Mouse (Mus musculus): ENCODE measurements around the gene Olfr1243. TPM values are rescaled to one million over a fixed set of nuclear protein-coding genes. Genes with fewer than 3 reads are reported as not detected.

Gene Olfr1243
- not detected for total RNA-seq (2023)

GRCm38 (mm10) chr2:89531387-89531786 lies at the start of gene Olfr1243:
Olfr1243 (minus strand) TSS chr2:89531487.

GRCm38 (mm10) chr2:89578347-89578746 lies 47.1 kb upstream of the Olfr1243 start, which contains the start of gene Olfr1245:
Olfr1245 (minus strand) TSS chr2:89578447.

GRCm38 (mm10) chr2:89498235-89498634 lies 33.1 kb downstream of the Olfr1243 start, which contains the start of gene Olfr1242:
Olfr1242 (minus strand) TSS chr2:89498335.

GRCm38 (mm10) chr2:89487026-89487425 lies 44.3 kb downstream of the Olfr1243 start, which contains the start of gene Olfr1241:
Olfr1241 (minus strand) TSS chr2:89487126.

Other genes starting within 250 kb of the Olfr1243 start
- gene Olfr1229, start 243.5 kb downstream of the Olfr1243 start, total RNA-seq (2023): not detected
- not detected for gene Olfr1230, start 234.2 kb downstream of the Olfr1243 start, total RNA-seq (2023)
- gene Olfr1231, start 224.4 kb downstream of the Olfr1243 start, total RNA-seq (2023): not detected
- not detected for gene Olfr1232, start 201.8 kb downstream of the Olfr1243 start, total RNA-seq (2023)
- gene Olfr1233, start 189.1 kb downstream of the Olfr1243 start, total RNA-seq (2023): not detected
- gene Olfr1234, start 166.6 kb downstream of the Olfr1243 start, total RNA-seq (2023): not detected
- not detected for gene Olfr1238, start 121.8 kb downstream of the Olfr1243 start, total RNA-seq (2023)
- gene Olfr1239, start 111.1 kb downstream of the Olfr1243 start, total RNA-seq (2023): not detected
- not detected for gene Olfr1240, start 88.5 kb downstream of the Olfr1243 start, total RNA-seq (2023)
- not detected for gene Olfr1241, start 44.4 kb downstream of the Olfr1243 start, total RNA-seq (2023)
- gene Olfr1242, start 33.2 kb downstream of the Olfr1243 start, total RNA-seq (2023): not detected
- not detected for gene Olfr1245, start 47.0 kb upstream of the Olfr1243 start, total RNA-seq (2023)
- gene Olfr1246, start 61.7 kb upstream of the Olfr1243 start, total RNA-seq (2023): not detected
- under 1 TPM; 0.18 to 0.20 TPM for gene Olfr1247, start 82.6 kb upstream of the Olfr1243 start, total RNA-seq (2023)
- gene Olfr1248, start 86.8 kb upstream of the Olfr1243 start, total RNA-seq (2023): not detected
- not detected for gene Olfr1249, start 103.5 kb upstream of the Olfr1243 start, total RNA-seq (2023)
- gene Olfr1250, start 130.0 kb upstream of the Olfr1243 start, total RNA-seq (2023): not detected
- not detected for gene Olfr1251, start 140.4 kb upstream of the Olfr1243 start, total RNA-seq (2023)
- not detected for gene Olfr1252, start 193.5 kb upstream of the Olfr1243 start, total RNA-seq (2023)
- gene Olfr1253, start 225.6 kb upstream of the Olfr1243 start, total RNA-seq (2023): not detected

All from neutrophil, adult 59 days (primary cell).